Comparison of ENCODE assay signal across 15 mouse cellular contexts in genomic region chr1:18416297-18416732, GRCm38 (mm10).
DNase-seq lines count a peak whose midpoint lies in the region; ATAC-seq and TF ChIP-seq lines count a peak whose summit lies in the region.
"Had no signal": no experiment of that assay in that cellular context is flagged by ENCODE, and none has a peak within 500 bp of the region (broad histone marks: within the 10 kb centered on the region; RNA-seq: fewer than 3 reads in every experiment).

No protein-coding gene starts in this region.

- 0 out of 2 replicates have a peak, but pooled peaks have one; percentile 15 for ATAC-seq in embryonic facial prominence, embryonic 12.5 days (ENCODE audit: insufficient number of reproducible peaks, insufficient read depth, low FRiP score, low TSS enrichment)
- peak; percentile 79 for ATAC-seq in hindbrain, embryonic 14.5 days (ENCODE audit: low FRiP score)
- 0 out of 2 replicates have a peak, but pooled peaks have one; percentile 27 for ATAC-seq in midbrain, postnatal 0 days (ENCODE audit: low FRiP score)
- no peak for ATAC-seq in frontal cortex, adult (ENCODE audit: low TSS enrichment)
- no peak for ATAC-seq in granulocyte monocyte progenitor cell, adult 5-6 weeks (replicated peaks; ENCODE audit: poor library complexity, severe bottlenecking)

- no peak overlapping the region for H3K9ac ChIP-seq in embryonic facial prominence, embryonic 12.5 days
- H3K9ac ChIP-seq in hindbrain, embryonic 14.5 days = no peak overlapping the region
- H3K9ac ChIP-seq in midbrain, postnatal 0 days (replicated peaks; ENCODE audit: low read length, poor library complexity, severe bottlenecking) = no peak overlapping the region
- H3K9ac ChIP-seq: limb, embryonic 13.5 days; lung, embryonic 15.5 days had no signal

- 29% methylated on average over 3 of the region's 3 CpGs for WGBS in embryonic facial prominence, embryonic 12.5 days
- 13% methylated on average over 3 of the region's 3 CpGs for WGBS in hindbrain, embryonic 14.5 days
- 18% methylated on average over 3 of the region's 3 CpGs for WGBS in midbrain, postnatal 0 days

- no peaks in the 10 kb centered on the region for H3K4me1 ChIP-seq in embryonic facial prominence, embryonic 12.5 days
- H3K4me1 ChIP-seq in hindbrain, embryonic 14.5 days (replicated peaks; ENCODE audit: control insufficient read depth, insufficient read depth, low read length) = 0 out of 2 replicates have a peak, but pooled peaks cover 5% of the 10 kb centered on the region
- H3K4me1 ChIP-seq in midbrain, postnatal 0 days (ENCODE audit: insufficient read depth, low read length) = no peaks in the 10 kb centered on the region
- H3K4me1 ChIP-seq: limb, embryonic 13.5 days; lung, embryonic 15.5 days had no signal

- H3K9me3 ChIP-seq in embryonic facial prominence, embryonic 12.5 days = no peaks in the 10 kb centered on the region
- H3K9me3 ChIP-seq in hindbrain, embryonic 14.5 days (ENCODE audit: control insufficient read depth, low read length) = no peaks in the 10 kb centered on the region
- H3K9me3 ChIP-seq in midbrain, postnatal 0 days (ENCODE audit: low read length) = no peaks in the 10 kb centered on the region
- H3K9me3 ChIP-seq: G1E; limb, embryonic 13.5 days; lung, embryonic 15.5 days had no signal

- H3K27me3 ChIP-seq in embryonic facial prominence, embryonic 12.5 days = no peaks in the 10 kb centered on the region
- H3K27me3 ChIP-seq in hindbrain, embryonic 14.5 days (ENCODE audit: control insufficient read depth, insufficient read depth, low read length) = no peaks in the 10 kb centered on the region
- no peaks in the 10 kb centered on the region for H3K27me3 ChIP-seq in midbrain, postnatal 0 days (ENCODE audit: insufficient read depth, low read length)
- H3K27me3 ChIP-seq: limb, embryonic 13.5 days; lung, embryonic 15.5 days had no signal

- H3K36me3 ChIP-seq in embryonic facial prominence, embryonic 12.5 days = no peaks in the 10 kb centered on the region
- H3K36me3 ChIP-seq in hindbrain, embryonic 14.5 days (replicated peaks; ENCODE audit: control insufficient read depth, insufficient read depth) = no peaks in the 10 kb centered on the region
- no peaks in the 10 kb centered on the region for H3K36me3 ChIP-seq in midbrain, postnatal 0 days (ENCODE audit: insufficient read depth, low read length)
- H3K36me3 ChIP-seq: G1E; limb, embryonic 13.5 days; lung, embryonic 15.5 days had no signal

- peak; percentile 26 for DNase-seq in brain, adult 2 months (ENCODE audit: low read depth, low spot score)
- DNase-seq in hindbrain, embryonic 14.5 days (ENCODE audit: low spot score) = peak; percentile 40
- DNase-seq in midbrain, postnatal 0 days (ENCODE audit: low spot score) = peak; percentile 3
- DNase-seq in ovary, adult 18-20 months (ENCODE audit: low spot score) = no peak
- DNase-seq in adrenal gland, adult 18-20 months (ENCODE audit: low spot score in 2 of 2) = no peak
- DNase-seq: B cell, adult 2 months; cerebellum, postnatal 25 days; kidney, adult 8-10 months; thymus, postnatal 25 days had no signal

- H3K4me3 ChIP-seq in embryonic facial prominence, embryonic 12.5 days = no peak overlapping the region
- no peak overlapping the region for H3K4me3 ChIP-seq in hindbrain, embryonic 14.5 days (replicated peaks; ENCODE audit: low read length)
- H3K4me3 ChIP-seq in midbrain, postnatal 0 days (ENCODE audit: low read depth, low read length) = no peak overlapping the region
- H3K4me3 ChIP-seq: limb, embryonic 13.5 days; lung, embryonic 15.5 days had no signal

- no peak for TF ChIP-seq CTCF in midbrain, postnatal 0 days (IDR thresholded peaks at IDR 0.05)

- no peak overlapping the region for H3K4me2 ChIP-seq in embryonic facial prominence, embryonic 12.5 days (replicated peaks)
- H3K4me2 ChIP-seq in hindbrain, embryonic 14.5 days (replicated peaks) = no peak overlapping the region
- H3K4me2 ChIP-seq in midbrain, postnatal 0 days (ENCODE audit: low read depth, low read length, poor library complexity, severe bottlenecking) = no peak overlapping the region
- H3K4me2 ChIP-seq: limb, embryonic 13.5 days; lung, embryonic 15.5 days had no signal

- H3K27ac ChIP-seq in embryonic facial prominence, embryonic 12.5 days = no peak overlapping the region
- H3K27ac ChIP-seq in hindbrain, embryonic 14.5 days = no peak overlapping the region
- H3K27ac ChIP-seq in midbrain, postnatal 0 days (ENCODE audit: low read depth, low read length) = peak overlapping the region; percentile 44; the same call in 1 of the 2 replicates
- H3K27ac ChIP-seq: limb, embryonic 13.5 days; lung, embryonic 15.5 days had no signal

Comparison
In these comparisons a context has a peak if more than half of its experiments do, and no peak if none do; other contexts are left out.
1. DNase-seq: peak in brain, adult 2 months (single experiment), hindbrain, embryonic 14.5 days (single experiment) and midbrain, postnatal 0 days (single experiment); none in ovary, adult 18-20 months (single experiment) and adrenal gland, adult 18-20 months (0 of 2).
2. ATAC-seq: peak in embryonic facial prominence, embryonic 12.5 days (single experiment), hindbrain, embryonic 14.5 days (single experiment) and midbrain, postnatal 0 days (single experiment); none in frontal cortex, adult (single experiment) and granulocyte monocyte progenitor cell, adult 5-6 weeks (single experiment).